Mouse (Mus musculus): ENCODE results near the gene Cyp2d22. TPM values are rescaled to one million over a fixed set of nuclear protein-coding genes. Genes with fewer than 3 reads are reported as not detected.

Cyp2d22 gene
- polyA plus RNA-seq, 1 experiment = 9.9 TPM

- no peak overlapping the region for H3K4me3 ChIP-seq (ENCODE audit: control insufficient read depth, low read depth, low read length)
These were observed 28.6 kb downstream of the Cyp2d22 start for GRCm38 (mm10) chr15:82351480-82351879.

GRCm38 (mm10) chr15:82350349-82350748, 29.7 kb downstream of the Cyp2d22 start:
- no peaks in the 10 kb centered on the region for H3K36me3 ChIP-seq (ENCODE audit: control insufficient read depth, insufficient read depth, low read length)

More at GRCm38 (mm10) chr15:82351480-82351879, 28.6 kb downstream of the Cyp2d22 start:
- Histone ChIP-seq H3K4me1 (ENCODE audit: control insufficient read depth, insufficient read depth, low read length) (peaks cover 6% of the 10 kb centered on the region), H3K36me3 (ENCODE audit: control insufficient read depth, insufficient read depth, low read length) (no peaks in the 10 kb centered on the region), H3K27me3 (ENCODE audit: control insufficient read depth, insufficient read depth, low read length) (no peaks in the 10 kb centered on the region), H3K27ac (ENCODE audit: control insufficient read depth, insufficient read depth, low read depth, low read length) (no peak overlapping the region)
- no peak for TF ChIP-seq CTCF (IDR thresholded peaks at IDR 0.05; ENCODE audit: control insufficient read depth, insufficient read depth, insufficient replicate concordance, low read depth, low read length)
- no peak for TF ChIP-seq POLR2A (IDR thresholded peaks at IDR 0.05; ENCODE audit: control insufficient read depth, low read depth, low read length)

GRCm38 (mm10) chr15:82348999-82349341, 31.1 kb downstream of the Cyp2d22 start:
- TF ChIP-seq POLR2A (IDR thresholded peaks at IDR 0.05; ENCODE audit: control insufficient read depth, low read depth, low read length) = no peak
- no peak for TF ChIP-seq CTCF (IDR thresholded peaks at IDR 0.05; ENCODE audit: control insufficient read depth, insufficient read depth, insufficient replicate concordance, low read depth, low read length)
- no peaks in the 10 kb centered on the region for H3K36me3 ChIP-seq (ENCODE audit: control insufficient read depth, insufficient read depth, low read length)

More at GRCm38 (mm10) chr15:82350349-82350748, 29.7 kb downstream of the Cyp2d22 start:
- H3K4me1 ChIP-seq (ENCODE audit: control insufficient read depth, insufficient read depth, low read length) = peaks cover 6% of the 10 kb centered on the region
- H3K4me3 ChIP-seq (ENCODE audit: control insufficient read depth, low read depth, low read length) = no peak overlapping the region
- TF ChIP-seq POLR2A (IDR thresholded peaks at IDR 0.05; ENCODE audit: control insufficient read depth, low read depth, low read length) (no peak), CTCF (IDR thresholded peaks at IDR 0.05; ENCODE audit: control insufficient read depth, insufficient read depth, insufficient replicate concordance, low read depth, low read length) (no peak)
- no peaks in the 10 kb centered on the region for H3K27me3 ChIP-seq (ENCODE audit: control insufficient read depth, insufficient read depth, low read length)
- no peak overlapping the region for H3K27ac ChIP-seq (ENCODE audit: control insufficient read depth, insufficient read depth, low read depth, low read length)

GRCm38 (mm10) chr15:82348258-82348998, 31.6 kb downstream of the Cyp2d22 start:
- TF ChIP-seq POLR2A (IDR thresholded peaks at IDR 0.05; ENCODE audit: control insufficient read depth, low read depth, low read length) = no peak
- TF ChIP-seq CTCF (IDR thresholded peaks at IDR 0.05; ENCODE audit: control insufficient read depth, insufficient read depth, insufficient replicate concordance, low read depth, low read length) = no peak
- Histone ChIP-seq H3K27ac (ENCODE audit: control insufficient read depth, insufficient read depth, low read depth, low read length) (no peak overlapping the region), H3K36me3 (ENCODE audit: control insufficient read depth, insufficient read depth, low read length) (no peaks in the 10 kb centered on the region), H3K4me1 (ENCODE audit: control insufficient read depth, insufficient read depth, low read length) (peaks cover 7% of the 10 kb centered on the region), H3K4me3 (ENCODE audit: control insufficient read depth, low read depth, low read length) (no peak overlapping the region), H3K27me3 (ENCODE audit: control insufficient read depth, insufficient read depth, low read length) (no peaks in the 10 kb centered on the region)

More at GRCm38 (mm10) chr15:82348999-82349341, 31.1 kb downstream of the Cyp2d22 start:
- H3K4me1 ChIP-seq (ENCODE audit: control insufficient read depth, insufficient read depth, low read length) = peaks cover 7% of the 10 kb centered on the region
- no peak overlapping the region for H3K4me3 ChIP-seq (ENCODE audit: control insufficient read depth, low read depth, low read length)
- no peaks in the 10 kb centered on the region for H3K27me3 ChIP-seq (ENCODE audit: control insufficient read depth, insufficient read depth, low read length)
- no peak overlapping the region for H3K27ac ChIP-seq (ENCODE audit: control insufficient read depth, insufficient read depth, low read depth, low read length)

GRCm38 (mm10) chr15:82347852-82348251, 32.2 kb downstream of the Cyp2d22 start:
- TF ChIP-seq POLR2A (IDR thresholded peaks at IDR 0.05; ENCODE audit: control insufficient read depth, low read depth, low read length) (no peak), CTCF (IDR thresholded peaks at IDR 0.05; ENCODE audit: control insufficient read depth, insufficient read depth, insufficient replicate concordance, low read depth, low read length) (no peak)
- peaks cover 12% of the 10 kb centered on the region for H3K4me1 ChIP-seq (ENCODE audit: control insufficient read depth, insufficient read depth, low read length)
- H3K4me3 ChIP-seq (ENCODE audit: control insufficient read depth, low read depth, low read length) = no peak overlapping the region
- H3K27ac ChIP-seq (ENCODE audit: control insufficient read depth, insufficient read depth, low read depth, low read length) = no peak overlapping the region
- H3K36me3 ChIP-seq (ENCODE audit: control insufficient read depth, insufficient read depth, low read length) = no peaks in the 10 kb centered on the region
- H3K27me3 ChIP-seq (ENCODE audit: control insufficient read depth, insufficient read depth, low read length) = no peaks in the 10 kb centered on the region

GRCm38 (mm10) chr15:82347303-82347676, 32.8 kb downstream of the Cyp2d22 start:
- Histone ChIP-seq H3K4me3 (ENCODE audit: control insufficient read depth, low read depth, low read length) (no peak overlapping the region), H3K27ac (ENCODE audit: control insufficient read depth, insufficient read depth, low read depth, low read length) (no peak overlapping the region), H3K4me1 (ENCODE audit: control insufficient read depth, insufficient read depth, low read length) (peaks cover 12% of the 10 kb centered on the region), H3K36me3 (ENCODE audit: control insufficient read depth, insufficient read depth, low read length) (no peaks in the 10 kb centered on the region), H3K27me3 (ENCODE audit: control insufficient read depth, insufficient read depth, low read length) (no peaks in the 10 kb centered on the region)
- no peak for TF ChIP-seq POLR2A (IDR thresholded peaks at IDR 0.05; ENCODE audit: control insufficient read depth, low read depth, low read length)
- TF ChIP-seq CTCF (IDR thresholded peaks at IDR 0.05; ENCODE audit: control insufficient read depth, insufficient read depth, insufficient replicate concordance, low read depth, low read length) = no peak

- H3K27ac ChIP-seq (ENCODE audit: control insufficient read depth, insufficient read depth, low read depth, low read length) = no peak overlapping the region
- no peaks in the 10 kb centered on the region for H3K36me3 ChIP-seq (ENCODE audit: control insufficient read depth, insufficient read depth, low read length)
- peak overlapping the region; percentile 87; the same call in 1 of the 2 replicates for H3K4me3 ChIP-seq (ENCODE audit: control insufficient read depth, low read depth, low read length)
- H3K27me3 ChIP-seq (ENCODE audit: control insufficient read depth, insufficient read depth, low read length) = no peaks in the 10 kb centered on the region
- H3K4me1 ChIP-seq (ENCODE audit: control insufficient read depth, insufficient read depth, low read length) = peaks cover 15% of the 10 kb centered on the region
- TF ChIP-seq POLR2A (IDR thresholded peaks at IDR 0.05; ENCODE audit: control insufficient read depth, low read depth, low read length) (no peak), CTCF (IDR thresholded peaks at IDR 0.05; ENCODE audit: control insufficient read depth, insufficient read depth, insufficient replicate concordance, low read depth, low read length) (no peak)
These were observed 33.3 kb downstream of the Cyp2d22 start for GRCm38 (mm10) chr15:82346580-82347302.
